Mouse (Mus musculus) c-Kit-positive CD71-positive TER-119-positive erythroid progenitor cells, embryonic 14.5 days (primary cell): ENCODE data around the gene Erg28.

Experiments used
- DNase-seq: peaks from one replicate; pipeline ENCODE4 v3.0.0-alpha.2; 2013; ENCODE audit warnings: low spot score

Erg28 gene

GRCm38 (mm10) chr12:85824438-85825264 lies at the start of gene Erg28, which contains the start of gene Ttll5:
Gene Erg28 (minus strand): TSS chr12:85824550.
Gene Ttll5 (plus strand): TSS chr12:85824659.
- DNase-seq: peak; percentile 96

DNA sequence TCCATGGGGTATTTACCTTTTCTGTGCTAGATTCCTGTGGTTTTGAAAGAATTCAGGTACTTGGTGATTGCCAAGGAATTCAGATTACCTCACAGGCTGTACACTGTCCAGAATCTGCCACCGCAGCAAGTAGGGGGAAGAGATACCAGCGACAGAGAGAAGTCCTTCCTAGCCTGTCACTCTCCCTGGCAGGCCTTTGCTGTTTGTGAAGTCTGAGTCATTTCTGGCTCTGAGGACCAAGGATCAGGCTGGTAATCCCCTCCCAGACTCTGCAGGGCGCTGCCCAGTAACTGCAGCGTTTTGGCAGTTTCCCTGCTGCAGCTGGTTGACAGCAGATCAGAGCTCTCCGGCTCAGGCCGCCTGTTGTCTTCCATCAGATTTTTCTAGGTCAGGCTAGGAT lies 45.1 kb upstream of the Erg28 start:
- no peak for DNase-seq

DNA sequence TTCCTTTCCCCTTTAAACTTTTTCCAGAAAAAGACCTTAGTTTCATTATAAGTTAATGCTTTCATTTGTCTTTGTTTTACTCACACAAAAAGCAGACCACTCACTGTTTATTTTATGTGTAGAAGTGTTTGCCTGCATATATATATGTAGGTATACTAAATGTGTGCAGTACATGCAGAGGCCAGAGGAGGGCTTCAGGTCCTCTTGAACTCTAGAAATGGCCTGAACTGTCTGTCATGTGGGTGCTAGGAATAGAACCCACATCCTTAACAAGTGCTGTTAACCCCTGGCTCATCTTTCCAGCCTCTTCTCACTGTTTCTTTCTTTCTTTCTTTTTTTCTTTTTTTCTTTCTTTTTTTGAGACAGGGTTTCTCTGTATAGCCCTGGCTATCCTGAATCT lies 42.8 kb upstream of the Erg28 start:
- no peak for DNase-seq

- DNase-seq: no peak
Observed at GRCm38 (mm10) chr12:85866624-85867023, 42.3 kb upstream of the Erg28 start.

DNA sequence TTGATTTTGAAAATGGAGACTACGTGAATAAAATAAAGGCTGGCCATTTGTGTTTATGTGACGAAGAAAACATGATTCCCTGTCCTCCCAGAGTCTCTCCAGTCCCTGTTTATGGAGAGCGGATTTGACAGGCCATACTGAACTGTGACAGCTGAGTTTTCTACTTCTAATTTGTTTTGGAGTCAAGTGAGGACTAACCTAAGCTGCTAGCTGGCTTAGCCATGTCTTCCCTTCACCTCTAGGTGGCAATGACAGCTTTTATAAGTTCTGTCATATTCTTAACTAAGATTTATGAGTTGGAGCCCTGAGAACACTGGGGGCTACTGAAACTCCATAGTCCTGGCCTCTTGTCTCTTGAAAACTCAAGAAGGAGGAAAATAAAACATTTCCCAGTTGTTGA lies 41.2 kb upstream of the Erg28 start:
- peak; percentile 7 for DNase-seq

GRCm38 (mm10) chr12:85862514-85862913 lies 38.2 kb upstream of the Erg28 start:
- DNase-seq: no peak

GRCm38 (mm10) chr12:85859511-85860189 lies 35.3 kb upstream of the Erg28 start:
- no peak for DNase-seq

- no peak for DNase-seq
Observed at GRCm38 (mm10) chr12:85859111-85859510, 34.8 kb upstream of the Erg28 start.

DNA sequence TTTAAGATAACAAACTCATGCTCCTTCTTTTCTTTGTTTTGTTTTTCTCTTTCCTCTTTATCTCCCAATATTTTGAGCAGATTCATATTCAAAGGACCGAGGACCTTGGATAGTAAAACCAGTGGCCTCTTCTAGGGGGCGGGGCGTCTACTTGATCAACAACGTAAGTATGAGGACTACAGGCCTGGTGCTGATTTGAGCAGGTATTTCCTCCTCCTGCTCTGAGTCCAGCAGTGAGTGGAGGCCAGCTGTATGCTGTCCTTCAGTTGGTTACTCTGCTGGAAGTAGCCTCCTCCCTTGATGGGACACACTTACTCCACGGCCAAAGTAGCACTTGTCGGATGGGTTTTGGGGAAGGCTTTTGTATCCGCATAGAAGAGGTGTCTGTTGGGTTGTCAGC lies 33.0 kb upstream of the Erg28 start:
- no peak for DNase-seq

DNA sequence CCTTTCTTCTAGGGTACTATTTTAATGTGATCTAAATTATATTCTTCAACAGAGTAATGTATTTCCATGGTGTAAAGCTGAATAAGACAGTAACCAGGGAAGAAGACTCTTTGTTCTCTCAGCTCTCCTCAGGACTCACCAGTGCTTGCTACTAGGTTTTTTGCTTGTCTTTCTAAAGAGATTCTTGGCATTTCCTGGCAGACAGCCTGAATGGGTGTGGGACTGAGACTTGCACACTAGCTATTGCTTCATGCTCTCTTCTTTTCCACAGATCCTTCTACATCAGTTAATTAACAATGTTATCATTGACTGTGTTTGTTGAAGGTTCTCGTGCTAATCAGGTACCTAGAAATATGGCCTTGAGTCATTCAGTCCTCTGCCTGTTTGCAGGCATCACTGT lies 29.9 kb upstream of the Erg28 start:
- no peak for DNase-seq

DNA sequence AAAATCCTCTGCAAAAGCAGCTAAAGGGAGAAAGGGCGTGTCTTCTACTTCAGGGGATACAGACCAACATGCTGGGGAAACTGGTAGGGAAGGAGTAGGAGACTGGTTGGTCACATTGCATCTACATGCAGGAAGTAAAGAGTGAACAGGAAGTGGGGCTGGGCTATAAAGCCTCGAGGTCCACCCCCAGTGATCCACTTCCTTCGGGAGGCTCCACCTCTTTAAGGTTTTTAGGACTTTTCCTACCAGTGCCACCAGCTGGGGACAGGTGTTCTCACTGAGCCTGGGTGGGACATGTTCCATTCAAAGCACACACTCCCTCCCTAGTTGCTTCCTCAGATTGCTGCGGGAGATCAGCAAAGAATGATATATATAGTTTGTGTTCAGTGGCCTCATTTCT lies 29.5 kb upstream of the Erg28 start:
- no peak for DNase-seq

GRCm38 (mm10) chr12:85850661-85851060 lies 26.3 kb upstream of the Erg28 start:
- DNase-seq: no peak

GRCm38 (mm10) chr12:85848164-85848958 lies 24.0 kb upstream of the Erg28 start:
- no peak for DNase-seq

- DNase-seq: no peak
Observed at GRCm38 (mm10) chr12:85839371-85840000, 15.1 kb upstream of the Erg28 start.

DNA sequence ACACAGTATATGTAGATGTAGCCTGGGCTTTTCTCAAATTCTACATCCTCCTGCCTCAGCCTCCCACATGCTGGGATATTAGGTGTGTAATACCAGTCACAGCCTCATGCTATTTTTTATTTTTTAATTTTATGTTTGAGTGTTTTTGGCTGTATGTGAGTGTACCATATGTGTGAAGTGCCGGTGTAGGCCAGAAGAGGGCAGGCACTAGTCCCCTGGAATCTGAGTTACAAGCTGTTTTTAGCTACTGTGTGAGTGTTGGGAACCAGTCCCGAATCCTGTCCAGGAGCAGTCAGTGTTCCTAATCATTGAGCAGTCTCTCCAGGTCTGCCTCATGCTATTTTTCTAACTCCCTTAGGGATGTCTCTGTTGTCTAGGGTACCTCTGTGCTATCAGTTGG lies 13.4 kb upstream of the Erg28 start:
- no peak for DNase-seq

GRCm38 (mm10) chr12:85834543-85834942 lies 10.2 kb upstream of the Erg28 start:
- DNase-seq: no peak

- DNase-seq: no peak
Observed at GRCm38 (mm10) chr12:85830691-85831090, 6.3 kb upstream of the Erg28 start.

DNA sequence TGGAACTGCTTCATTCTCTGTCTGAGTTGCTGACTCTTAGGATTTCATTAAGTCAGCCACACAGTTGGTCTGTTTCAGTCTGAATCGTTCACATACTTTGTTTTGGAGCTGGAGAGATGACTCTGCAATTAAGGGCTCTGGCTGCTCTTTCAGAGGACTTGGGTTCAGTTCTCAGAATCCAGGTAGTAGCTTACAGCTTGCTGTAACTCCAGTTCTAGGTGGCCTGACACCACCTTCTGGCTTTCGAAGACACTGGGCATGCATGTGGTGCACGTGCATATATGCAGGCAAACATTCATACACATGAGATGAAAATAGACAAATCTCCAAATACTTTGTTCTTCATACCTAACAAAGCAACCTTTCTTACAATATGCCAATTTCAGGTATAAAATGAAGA lies 5.5 kb upstream of the Erg28 start:
- DNase-seq: no peak

DNA sequence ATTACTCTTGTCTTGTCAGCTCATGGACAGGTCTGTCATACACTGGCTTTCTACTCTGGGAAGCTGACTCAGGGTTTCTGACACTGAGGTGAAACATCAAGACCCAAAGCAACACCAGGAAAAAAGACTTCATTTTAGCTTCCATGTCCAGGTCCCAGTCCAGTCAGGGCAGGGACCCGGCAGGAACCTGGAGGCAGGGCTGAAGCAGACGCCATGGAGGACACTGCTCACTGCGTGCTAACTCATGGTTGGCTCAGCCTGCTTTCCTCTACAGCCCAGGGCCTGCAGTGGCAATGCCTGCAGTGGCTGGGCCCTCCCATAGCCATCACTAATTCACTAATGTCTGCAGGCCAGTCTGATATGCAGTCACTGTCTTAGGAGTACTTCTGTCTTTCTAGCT lies 4.5 kb upstream of the Erg28 start:
- no peak for DNase-seq

- DNase-seq: no peak
Observed at GRCm38 (mm10) chr12:85825822-85826221, 1.5 kb upstream of the Erg28 start.

- peak; percentile 15 for DNase-seq
Observed at GRCm38 (mm10) chr12:85825361-85825760, 1.0 kb upstream of the Erg28 start.

GRCm38 (mm10) chr12:85822051-85822450 lies 2.3 kb downstream of the Erg28 start:
- no peak for DNase-seq
